Mouse (Mus musculus): ENCODE results near the gene Ccna2. TPM values are rescaled to one million over a fixed set of nuclear protein-coding genes. Genes with fewer than 3 reads are reported as not detected.

Ccna2 gene
- polyA plus RNA-seq, 1 experiment, result not detected

DNA sequence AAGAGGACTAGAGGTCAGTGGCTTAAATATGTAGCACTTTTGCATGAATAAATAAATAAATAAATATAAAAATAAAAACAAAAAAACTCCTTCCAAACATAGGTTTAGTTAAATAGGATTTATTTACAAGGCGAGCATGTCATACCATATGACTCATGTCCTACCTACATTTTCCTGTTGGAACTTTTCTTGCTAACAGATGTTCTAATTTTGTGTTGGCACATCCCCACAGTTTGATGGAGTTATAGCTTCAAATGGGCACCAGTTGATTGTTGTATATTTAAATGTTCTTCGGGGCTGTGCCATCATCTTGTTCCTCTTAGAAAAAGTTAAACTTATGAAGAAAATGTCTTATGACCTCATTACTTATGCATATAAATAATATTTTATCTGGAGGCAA, 30.6 kb downstream of the Ccna2 start:
- TF ChIP-seq POLR2A (IDR thresholded peaks at IDR 0.05; ENCODE audit: insufficient read depth, low read depth, low read length), result no peak
- no peak for TF ChIP-seq CTCF (IDR thresholded peaks at IDR 0.05; ENCODE audit: insufficient read depth, low read depth, low read length)
- H3K27ac ChIP-seq (ENCODE audit: insufficient read depth, low read depth, low read length), result no peak overlapping the region
- peaks cover 8% of the 10 kb centered on the region for H3K4me1 ChIP-seq (ENCODE audit: control insufficient read depth, insufficient read depth, low read length)
- H3K4me3 ChIP-seq (ENCODE audit: insufficient read depth, low read depth, low read length), result no peak overlapping the region
- 86% methylated on average over 2 of the region's 2 CpGs for WGBS

DNA sequence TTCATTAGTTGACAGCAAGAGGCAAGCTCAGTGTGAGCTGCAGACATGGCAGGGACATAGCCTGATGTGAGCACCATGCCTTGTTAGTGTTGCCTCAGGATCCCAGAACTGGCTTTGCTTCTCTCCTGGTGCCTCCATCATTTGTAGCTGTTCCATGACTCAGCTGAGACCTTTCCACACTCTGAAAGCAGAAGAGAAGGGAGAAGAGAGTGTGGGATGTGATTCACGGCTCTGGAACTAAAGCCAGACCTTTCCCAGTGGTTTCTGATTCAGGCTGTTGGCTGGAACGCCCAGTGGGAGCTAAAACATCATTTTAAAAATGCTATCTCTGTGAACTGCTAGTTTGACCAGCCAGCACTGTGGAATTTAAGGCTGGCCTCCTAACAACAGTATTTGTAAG, 31.2 kb downstream of the Ccna2 start:
- Histone ChIP-seq H3K4me3 (ENCODE audit: insufficient read depth, low read depth, low read length) (no peak overlapping the region), H3K27ac (ENCODE audit: insufficient read depth, low read depth, low read length) (peak overlapping the region; percentile 51; the same call in 1 of the 2 replicates), H3K4me1 (ENCODE audit: control insufficient read depth, insufficient read depth, low read length) (peaks cover 8% of the 10 kb centered on the region)
- 25% methylated on average over 2 of the region's 2 CpGs for WGBS
- TF ChIP-seq CTCF (IDR thresholded peaks at IDR 0.05; ENCODE audit: insufficient read depth, low read depth, low read length) (no peak), POLR2A (IDR thresholded peaks at IDR 0.05; ENCODE audit: insufficient read depth, low read depth, low read length) (no peak)

DNA sequence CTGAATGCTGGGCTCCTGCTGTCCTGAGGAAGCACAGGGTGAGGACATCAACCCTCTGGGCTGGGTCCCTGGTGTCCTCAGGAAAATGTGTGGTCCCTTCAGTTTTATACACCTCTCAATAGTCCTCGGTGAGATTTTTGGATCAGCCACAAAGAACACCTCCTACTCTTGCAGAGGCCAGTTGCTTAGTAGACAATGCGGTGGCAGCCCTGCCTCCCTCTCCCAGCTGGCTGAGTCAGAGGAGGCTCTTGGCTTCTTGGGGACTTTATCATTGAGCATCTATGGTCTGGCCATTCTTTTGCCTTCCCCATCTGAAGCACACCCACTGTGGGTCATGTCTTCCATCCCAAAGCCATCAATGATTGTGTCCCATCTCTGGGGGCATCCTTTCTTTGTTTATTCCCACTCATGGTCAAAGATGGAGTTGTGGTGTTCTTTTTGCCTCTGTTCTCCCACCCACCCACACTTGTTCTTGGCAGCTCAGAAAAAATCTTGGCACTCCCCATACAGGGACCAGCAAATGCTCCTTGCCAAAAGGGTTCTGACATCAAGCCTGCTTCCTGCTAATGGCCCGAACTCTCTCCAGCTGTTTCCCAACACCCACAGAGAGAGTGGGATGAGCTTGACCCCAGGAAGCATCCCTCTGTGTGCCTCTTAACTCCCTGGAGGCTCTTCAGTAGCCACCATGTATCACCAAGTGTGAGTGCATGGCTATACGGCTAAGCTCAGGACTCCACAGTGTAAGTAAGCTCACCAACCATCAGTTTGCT, 34.1 kb downstream of the Ccna2 start:
- Histone ChIP-seq H3K4me1 (ENCODE audit: control insufficient read depth, insufficient read depth, low read length) (peaks cover 8% of the 10 kb centered on the region), H3K4me3 (ENCODE audit: insufficient read depth, low read depth, low read length) (no peak overlapping the region), H3K27ac (ENCODE audit: insufficient read depth, low read depth, low read length) (no peak overlapping the region)
- 60% methylated on average over 4 of the region's 4 CpGs for WGBS
- TF ChIP-seq CTCF (IDR thresholded peaks at IDR 0.05; ENCODE audit: insufficient read depth, low read depth, low read length) (no peak), POLR2A (IDR thresholded peaks at IDR 0.05; ENCODE audit: insufficient read depth, low read depth, low read length) (no peak)

DNA sequence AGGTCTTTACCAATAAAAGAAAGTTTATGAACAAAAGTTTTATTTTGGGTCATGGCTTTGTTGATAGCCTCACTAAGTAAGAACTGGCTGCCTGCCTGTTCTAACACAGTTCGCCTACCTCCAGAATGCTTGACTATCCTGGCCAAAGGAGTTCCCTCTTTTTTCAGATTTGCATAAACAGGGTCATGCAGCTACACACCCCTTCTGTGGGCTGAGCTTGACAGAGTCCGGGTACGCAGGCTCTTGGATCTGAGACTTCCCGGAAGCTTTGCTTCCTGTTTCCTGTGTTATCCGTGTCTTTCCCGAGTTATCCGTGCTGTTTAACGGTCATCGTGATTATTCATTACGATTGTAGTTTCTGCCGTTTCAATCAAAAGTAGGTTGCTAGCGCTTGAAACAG, 35.9 kb downstream of the Ccna2 start:
- 93% methylated on average over 12 of the region's 12 CpGs for WGBS
- TF ChIP-seq CTCF (IDR thresholded peaks at IDR 0.05; ENCODE audit: insufficient read depth, low read depth, low read length) (no peak), POLR2A (IDR thresholded peaks at IDR 0.05; ENCODE audit: insufficient read depth, low read depth, low read length) (no peak)
- no peak overlapping the region for H3K27ac ChIP-seq (ENCODE audit: insufficient read depth, low read depth, low read length)
- H3K4me3 ChIP-seq (ENCODE audit: insufficient read depth, low read depth, low read length), result no peak overlapping the region
- peaks cover 11% of the 10 kb centered on the region for H3K4me1 ChIP-seq (ENCODE audit: control insufficient read depth, insufficient read depth, low read length)

DNA sequence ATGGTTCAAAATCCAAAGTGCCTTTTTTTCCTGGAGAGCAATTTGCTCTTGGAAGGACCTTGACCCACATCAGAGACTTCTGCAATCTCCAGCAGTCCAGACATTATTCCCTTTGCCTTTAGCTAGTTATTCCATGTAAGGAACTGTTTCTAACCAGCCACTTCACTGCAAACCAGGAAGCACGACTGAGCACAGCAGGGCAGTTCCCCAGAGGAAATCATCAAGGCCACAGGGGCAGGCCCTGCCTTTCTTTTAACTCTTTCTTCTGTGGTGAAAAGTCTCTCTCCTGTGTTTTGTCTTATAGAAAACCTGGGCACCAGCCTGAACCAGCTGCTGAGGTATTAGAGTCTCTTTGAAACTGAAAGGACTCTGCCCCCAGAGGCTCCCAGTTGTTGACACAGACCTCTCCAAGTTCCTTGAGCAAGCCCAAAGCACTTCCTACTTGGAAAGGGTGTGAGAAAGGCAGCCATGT, 38.7 kb downstream of the Ccna2 start:
- no peak overlapping the region for H3K27ac ChIP-seq (ENCODE audit: insufficient read depth, low read depth, low read length)
- no peak overlapping the region for H3K4me3 ChIP-seq (ENCODE audit: insufficient read depth, low read depth, low read length)
- TF ChIP-seq CTCF (IDR thresholded peaks at IDR 0.05; ENCODE audit: insufficient read depth, low read depth, low read length) (no peak), POLR2A (IDR thresholded peaks at IDR 0.05; ENCODE audit: insufficient read depth, low read depth, low read length) (no peak)
- peaks cover 11% of the 10 kb centered on the region for H3K4me1 ChIP-seq (ENCODE audit: control insufficient read depth, insufficient read depth, low read length)
- WGBS, result 49% methylated on average over 1 of the region's 1 CpGs

DNA sequence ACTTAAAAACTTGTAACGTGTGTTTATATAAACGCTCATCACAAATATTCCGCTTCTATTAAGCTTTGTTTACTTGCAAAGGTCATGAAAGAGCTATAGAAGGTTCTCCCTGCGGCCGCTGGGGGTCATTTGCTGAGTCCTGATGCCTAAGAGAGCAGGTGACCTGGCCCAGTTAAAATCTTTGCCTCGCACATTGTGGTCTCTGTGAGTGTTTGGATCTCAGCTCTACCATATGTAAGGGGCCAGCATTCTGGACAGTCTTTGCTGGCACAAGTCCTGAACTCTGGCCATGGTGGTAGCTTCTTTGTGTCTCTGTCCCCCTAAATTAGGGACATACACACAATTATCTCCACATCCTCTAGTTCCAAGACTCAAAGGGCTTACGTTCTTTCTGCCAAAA, 39.2 kb downstream of the Ccna2 start:
- H3K4me1 ChIP-seq (ENCODE audit: control insufficient read depth, insufficient read depth, low read length), result peaks cover 9% of the 10 kb centered on the region
- TF ChIP-seq POLR2A (IDR thresholded peaks at IDR 0.05; ENCODE audit: insufficient read depth, low read depth, low read length) (no peak), CTCF (IDR thresholded peaks at IDR 0.05; ENCODE audit: insufficient read depth, low read depth, low read length) (no peak)
- no peak overlapping the region for H3K27ac ChIP-seq (ENCODE audit: insufficient read depth, low read depth, low read length)
- H3K4me3 ChIP-seq (ENCODE audit: insufficient read depth, low read depth, low read length), result no peak overlapping the region
- 68% methylated on average over 7 of the region's 7 CpGs for WGBS

DNA sequence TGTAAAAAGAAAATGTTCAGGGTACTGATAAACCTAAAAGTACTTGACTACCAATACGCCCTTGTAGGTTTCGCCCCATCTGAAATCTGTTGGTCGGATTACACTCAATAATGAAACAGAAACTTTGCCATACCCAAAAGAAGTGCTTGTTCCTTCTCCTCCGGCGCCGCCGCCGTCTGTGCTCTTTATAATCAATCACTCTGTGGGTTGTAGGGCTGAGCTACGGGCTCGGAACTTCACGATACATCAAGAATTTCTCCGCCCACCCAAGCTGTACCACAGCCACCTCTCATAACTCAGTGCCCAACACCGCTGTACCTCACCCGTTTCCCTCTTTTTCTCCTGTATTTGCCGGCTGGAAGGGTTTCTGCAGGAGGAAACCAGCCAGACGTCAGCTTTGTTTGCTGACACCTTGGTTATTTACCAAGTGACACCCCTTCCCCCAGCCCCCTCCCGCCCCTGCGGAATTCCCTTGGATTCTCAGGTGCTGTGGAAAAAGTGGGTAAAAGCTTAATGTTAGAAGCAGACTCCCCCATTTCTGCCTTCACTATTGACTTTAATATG, 39.9 kb downstream of the Ccna2 start:
- 23% methylated on average over 18 of the region's 18 CpGs for WGBS
- peaks cover 3% of the 10 kb centered on the region for H3K4me1 ChIP-seq (ENCODE audit: control insufficient read depth, insufficient read depth, low read length)
- no peak for TF ChIP-seq CTCF (IDR thresholded peaks at IDR 0.05; ENCODE audit: insufficient read depth, low read depth, low read length)
- TF ChIP-seq POLR2A (IDR thresholded peaks at IDR 0.05; ENCODE audit: insufficient read depth, low read depth, low read length), result no peak
- H3K4me3 ChIP-seq (ENCODE audit: insufficient read depth, low read depth, low read length), result peak overlapping the region; percentile 6; the same call in 1 of the 2 replicates
- no peak overlapping the region for H3K27ac ChIP-seq (ENCODE audit: insufficient read depth, low read depth, low read length)

DNA sequence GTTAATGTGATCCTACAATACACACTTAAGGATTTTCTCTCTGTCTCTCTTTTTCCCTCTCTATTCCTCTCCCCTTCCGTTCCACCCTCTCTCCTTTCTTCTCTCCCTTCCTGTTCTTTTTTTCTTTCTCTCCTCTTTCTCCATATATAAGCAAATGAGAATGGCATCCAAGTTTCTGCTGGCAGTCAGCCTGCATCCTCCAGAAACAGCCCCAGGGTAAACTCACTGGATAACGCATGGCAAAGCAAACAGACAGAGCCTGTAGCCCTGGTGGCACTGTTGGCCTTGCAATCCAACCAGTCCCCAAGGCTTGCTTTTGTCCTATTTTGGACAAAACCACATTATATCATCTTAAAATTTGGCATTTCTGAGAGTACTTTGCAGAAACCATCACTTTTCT, 40.7 kb downstream of the Ccna2 start:
- TF ChIP-seq POLR2A (IDR thresholded peaks at IDR 0.05; ENCODE audit: insufficient read depth, low read depth, low read length) (no peak), CTCF (IDR thresholded peaks at IDR 0.05; ENCODE audit: insufficient read depth, low read depth, low read length) (no peak)
- H3K27ac ChIP-seq (ENCODE audit: insufficient read depth, low read depth, low read length), result no peak overlapping the region
- 37% methylated on average over 2 of the region's 2 CpGs for WGBS
- H3K4me1 ChIP-seq (ENCODE audit: control insufficient read depth, insufficient read depth, low read length), result peaks cover 3% of the 10 kb centered on the region
- H3K4me3 ChIP-seq (ENCODE audit: insufficient read depth, low read depth, low read length), result no peak overlapping the region

DNA sequence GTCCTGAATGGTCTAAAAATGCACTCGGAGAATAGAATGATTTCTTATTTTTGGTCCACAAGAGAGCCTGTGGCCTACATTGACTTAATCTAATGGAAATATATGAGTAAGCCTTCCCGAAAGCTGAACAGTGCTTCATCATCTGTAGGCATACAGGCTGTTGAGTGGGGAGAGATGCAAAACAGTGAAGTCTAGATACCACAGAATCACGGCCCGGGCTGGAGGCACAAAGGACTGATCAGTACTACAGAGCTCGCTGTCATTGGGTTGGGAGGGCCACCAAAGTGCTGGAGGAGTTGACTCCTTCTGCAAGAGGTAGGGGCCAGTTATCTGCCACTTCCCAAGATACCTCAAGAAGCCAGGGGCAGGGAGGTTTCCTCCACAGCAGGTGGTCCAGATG, 41.2 kb downstream of the Ccna2 start:
- Histone ChIP-seq H3K4me3 (ENCODE audit: insufficient read depth, low read depth, low read length) (no peak overlapping the region), H3K27ac (ENCODE audit: insufficient read depth, low read depth, low read length) (no peak overlapping the region), H3K4me1 (ENCODE audit: control insufficient read depth, insufficient read depth, low read length) (peaks cover 3% of the 10 kb centered on the region)
- 71% methylated on average over 5 of the region's 5 CpGs for WGBS
- no peak for TF ChIP-seq POLR2A (IDR thresholded peaks at IDR 0.05; ENCODE audit: insufficient read depth, low read depth, low read length)
- no peak for TF ChIP-seq CTCF (IDR thresholded peaks at IDR 0.05; ENCODE audit: insufficient read depth, low read depth, low read length)
